Mouse (Mus musculus): ENCODE measurements around the gene Tmem135.
A peak's percentile ranks its signal among the peaks of the same experiment; 100 is the strongest.
"Not testable (repeated sequence)": the region's sequence is repeated elsewhere in the genome, so short reads cannot be mapped to it uniquely, and the experiment has no call there.

Gene Tmem135

GRCm38 (mm10) chr7:89317088-89317487 lies 86.9 kb downstream of the Tmem135 start:
- not testable (repeated sequence) for DNase-seq

GRCm38 (mm10) chr7:89316112-89316511 lies 87.9 kb downstream of the Tmem135 start:
- no peak for DNase-seq

- no peak for DNase-seq
Measured at GRCm38 (mm10) chr7:89311555-89311954, 92.5 kb downstream of the Tmem135 start.

DNA sequence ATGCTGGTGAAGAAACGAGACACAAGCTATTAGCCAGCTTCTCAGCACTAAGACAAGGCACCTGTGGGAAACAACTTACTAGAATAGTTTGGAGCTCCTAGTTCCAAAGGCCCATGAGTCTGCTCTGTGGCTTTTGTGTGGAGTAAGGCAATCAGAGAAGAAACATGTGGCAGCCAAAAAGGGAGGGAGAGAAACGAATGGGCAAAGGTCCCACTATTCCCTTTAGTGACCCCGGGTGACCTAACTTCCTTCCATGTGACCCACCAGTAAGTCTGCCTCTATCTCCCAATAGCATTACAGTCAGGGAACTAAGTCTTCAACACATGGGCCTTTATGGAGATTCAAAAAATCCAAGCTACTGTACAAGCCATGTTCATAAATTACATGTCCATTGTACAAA lies 95.1 kb downstream of the Tmem135 start:
- peak; percentile 21 to 50 for DNase-seq

GRCm38 (mm10) chr7:89308238-89308637 lies 95.8 kb downstream of the Tmem135 start:
- DNase-seq: no peak

- DNase-seq: no peak
Measured at GRCm38 (mm10) chr7:89306831-89307230, 97.2 kb downstream of the Tmem135 start.

DNA sequence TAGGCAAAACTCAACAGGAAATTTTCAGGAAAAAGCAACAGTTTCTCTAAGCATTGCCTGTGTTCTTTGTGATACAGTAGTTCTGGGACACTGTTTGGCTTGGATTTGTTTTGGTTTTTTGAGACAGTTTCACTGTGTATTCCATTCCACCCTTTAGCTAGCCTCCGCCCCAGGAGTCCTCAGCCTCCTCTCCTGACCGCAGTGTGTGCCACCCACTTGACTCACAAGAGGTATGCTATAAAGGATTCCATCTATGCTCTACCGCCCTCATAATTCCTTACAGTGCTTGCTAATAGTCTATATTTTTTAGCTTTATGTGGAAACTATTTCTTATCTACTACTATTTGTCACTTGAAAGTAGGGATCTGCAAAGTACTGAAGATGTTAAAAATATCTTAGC lies 99.1 kb downstream of the Tmem135 start:
- DNase-seq: no peak

DNA sequence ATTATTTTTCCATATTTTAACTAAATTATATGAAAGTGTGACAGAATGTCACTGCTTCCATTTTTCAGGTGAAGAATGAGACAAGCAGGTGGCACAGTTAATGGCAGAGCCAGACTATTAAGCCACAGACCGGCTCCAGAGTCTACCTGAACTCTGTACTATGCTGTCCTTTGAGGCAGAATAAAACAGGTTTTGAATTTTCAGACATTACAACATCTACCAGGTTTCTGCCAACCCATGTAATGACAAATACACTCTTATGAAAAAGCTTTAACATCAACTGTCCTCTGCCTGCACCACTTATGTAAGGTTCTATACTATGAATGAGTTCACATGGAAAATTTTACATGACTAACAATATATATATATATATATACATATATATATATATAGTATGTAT lies 100.3 kb downstream of the Tmem135 start:
- DNase-seq: no peak

- DNase-seq: no peak
Measured at GRCm38 (mm10) chr7:89298911-89299458, 105.0 kb downstream of the Tmem135 start.

GRCm38 (mm10) chr7:89296941-89297340 lies 107.1 kb downstream of the Tmem135 start:
- DNase-seq: no peak

GRCm38 (mm10) chr7:89282664-89283063 lies 121.4 kb downstream of the Tmem135 start:
- peak; percentile 9 to 28 for DNase-seq

GRCm38 (mm10) chr7:89270438-89270837 lies 133.6 kb downstream of the Tmem135 start:
- not testable (repeated sequence) for DNase-seq

- DNase-seq: no peak
Measured at GRCm38 (mm10) chr7:89269826-89270225, 134.2 kb downstream of the Tmem135 start.

DNA sequence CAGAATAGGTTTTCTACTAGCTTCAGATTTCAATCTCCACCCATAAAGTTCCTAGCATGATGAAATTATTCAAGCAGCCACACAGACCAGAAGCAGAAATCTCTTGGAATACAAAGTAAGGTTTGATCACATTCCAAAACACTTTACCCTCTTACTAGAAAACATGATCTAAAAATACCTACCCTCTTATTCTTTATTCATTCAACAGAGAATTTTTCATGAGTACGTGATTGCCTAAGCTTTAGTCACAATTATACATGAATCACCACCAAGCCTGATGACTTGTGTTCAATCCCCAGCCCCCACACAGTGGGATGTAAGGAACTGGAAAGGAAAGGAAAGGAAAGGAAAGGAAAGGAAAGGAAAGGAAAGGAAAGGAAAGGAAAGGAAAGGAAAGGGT lies 136.5 kb downstream of the Tmem135 start:
- DNase-seq: no peak

GRCm38 (mm10) chr7:89266017-89266760 lies 137.8 kb downstream of the Tmem135 start:
- DNase-seq: no peak

DNA sequence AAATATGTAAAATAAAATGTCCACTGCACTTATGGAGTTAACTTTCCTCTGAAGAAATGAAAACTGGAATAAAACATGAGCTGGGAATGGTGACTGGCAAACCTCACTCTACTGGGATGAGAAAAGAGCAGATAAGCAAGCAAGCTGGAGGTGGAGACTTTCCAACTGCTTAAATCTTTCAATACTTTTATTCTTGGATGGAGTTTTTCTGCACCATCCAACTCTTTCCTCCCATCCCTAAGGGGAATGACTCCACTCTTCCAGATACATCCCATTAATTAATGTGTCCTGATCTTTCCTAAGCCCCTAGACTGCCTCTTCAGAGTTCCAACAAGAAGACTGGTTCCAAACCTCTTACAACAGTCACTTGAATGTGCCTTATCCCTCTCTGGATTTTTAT lies 143.1 kb downstream of the Tmem135 start:
- DNase-seq: no peak

- DNase-seq: no peak
Measured at GRCm38 (mm10) chr7:89258832-89259231, 145.2 kb downstream of the Tmem135 start.

GRCm38 (mm10) chr7:89257871-89258502 lies 146.0 kb downstream of the Tmem135 start:
- DNase-seq: no peak

GRCm38 (mm10) chr7:89253772-89254171 lies 150.2 kb downstream of the Tmem135 start:
- no peak for DNase-seq

DNA sequence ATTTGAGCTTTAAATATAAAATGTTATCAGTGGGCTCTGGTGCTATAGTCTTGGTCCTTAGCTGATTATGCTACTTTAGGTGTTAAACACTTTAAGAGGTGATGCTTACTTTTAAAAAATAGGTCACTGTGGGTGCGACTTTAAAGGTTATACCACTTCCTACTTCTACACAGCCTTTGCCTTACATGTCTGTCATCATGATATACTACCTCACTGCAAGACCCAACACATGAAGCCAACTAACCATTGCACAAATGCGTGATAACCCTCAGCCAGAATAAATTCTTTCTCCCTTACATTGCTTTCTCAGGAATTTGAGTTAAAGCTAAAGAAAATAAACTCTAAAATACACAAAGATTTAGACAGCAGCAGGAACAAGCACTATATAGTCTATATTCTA lies 150.7 kb downstream of the Tmem135 start:
- no peak for DNase-seq

DNA sequence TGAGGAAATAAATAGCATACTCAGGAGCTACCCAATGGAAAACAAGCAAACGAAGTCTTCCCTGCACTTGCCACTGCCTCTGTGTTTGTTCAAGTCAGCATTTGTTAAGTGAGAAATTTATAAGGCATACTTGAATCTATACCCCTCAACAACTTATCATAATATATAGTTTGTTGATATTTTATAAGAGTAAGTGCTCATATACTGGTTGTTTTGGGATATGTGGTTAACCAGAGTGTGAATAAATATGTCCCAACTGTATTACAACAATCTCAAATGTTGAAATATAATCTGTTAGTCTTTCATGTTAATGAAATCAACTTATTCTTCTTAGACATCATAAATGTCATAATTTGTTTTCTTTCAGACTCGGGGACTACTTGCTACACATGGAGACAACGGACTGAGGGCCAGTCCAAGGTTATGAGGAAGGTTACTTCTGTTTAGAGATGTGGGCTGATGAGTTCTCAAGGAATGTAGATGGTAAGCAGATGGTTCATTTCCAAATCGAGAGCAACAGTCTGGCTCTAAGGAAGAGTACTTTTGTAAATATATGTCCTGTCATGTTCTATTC lies 152.1 kb downstream of the Tmem135 start:
- no peak for DNase-seq

- peak in 1 of 2 experiments; percentile 17 for DNase-seq
Measured at GRCm38 (mm10) chr7:89248135-89248850, 155.7 kb downstream of the Tmem135 start.

DNA sequence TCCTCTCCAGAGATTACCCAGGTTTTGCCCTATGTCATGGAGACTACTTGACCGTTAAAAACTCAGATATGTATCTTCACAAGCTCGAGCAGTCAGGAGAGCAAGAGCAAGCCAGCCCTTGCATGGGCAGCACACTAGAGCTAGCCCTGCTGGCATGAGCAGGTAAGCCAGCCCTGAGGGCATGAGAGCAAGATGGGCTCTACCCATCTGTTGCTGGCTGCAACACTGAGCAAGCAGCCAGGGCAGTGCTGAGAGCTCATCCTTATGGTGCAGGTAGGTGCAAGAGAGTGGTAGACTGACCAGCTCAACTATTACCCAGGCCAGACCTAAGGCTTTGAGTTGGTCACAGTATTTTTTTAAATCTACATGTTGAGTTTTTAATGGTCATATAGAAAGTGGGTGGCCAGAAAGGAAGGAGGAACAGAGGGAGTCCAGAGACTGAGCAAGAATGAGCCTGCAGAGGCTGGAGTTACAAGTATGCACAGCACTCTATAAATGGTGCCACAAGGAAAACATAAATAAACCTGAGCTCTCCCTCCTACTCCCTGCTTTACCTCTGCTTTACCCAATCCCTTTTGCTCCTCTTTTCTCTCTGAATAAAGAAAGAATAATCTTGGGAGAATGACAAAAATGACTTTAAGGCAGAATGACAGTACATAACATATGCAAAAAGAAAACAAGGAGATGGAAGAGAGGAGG lies 156.9 kb downstream of the Tmem135 start:
- no peak for DNase-seq

Data from kidney, adult 8-10 months (tissue).